Mouse (Mus musculus): Measurements from ENCODE around the gene Arl15.

GRCm38 (mm10) chr13:113937231-113937630 lies 142.9 kb downstream of the Arl15 start:
- TF ChIP-seq POLR2A (IDR thresholded peaks at IDR 0.05; ENCODE audit: borderline replicate concordance, control insufficient read depth, low read depth, low read length) (no peak), CTCF (IDR thresholded peaks at IDR 0.05; ENCODE audit: control insufficient read depth, insufficient read depth, low read length) (no peak)

All from bone marrow, adult 2 months (tissue).